Mouse (Mus musculus) retina, postnatal 1 day (tissue): Measurements from ENCODE around the gene 1700015G11Rik.

Experiments
- DNase-seq: peaks from one replicate; pipeline ENCODE4 v3.0.0-alpha.2; 2012

1700015G11Rik gene

GRCm38 (mm10) chr7:52015628-52016027 lies at the start of gene 1700015G11Rik:
1700015G11Rik (minus strand) TSS chr7:52015728.
- no peak for DNase-seq

- peak; percentile 4 for DNase-seq
These were observed 41.4 kb upstream of the 1700015G11Rik start for GRCm38 (mm10) chr7:52056954-52057353.

GRCm38 (mm10) chr7:52056274-52056673 lies 40.7 kb upstream of the 1700015G11Rik start:
- DNase-seq = peak; percentile 14

GRCm38 (mm10) chr7:52055831-52056230 lies 40.3 kb upstream of the 1700015G11Rik start:
- DNase-seq = no peak

GRCm38 (mm10) chr7:52037600-52038582 lies 22.4 kb upstream of the 1700015G11Rik start:
- peak; percentile 65 for DNase-seq

- no peak for DNase-seq
These were observed 8.6 kb upstream of the 1700015G11Rik start for GRCm38 (mm10) chr7:52024050-52024626.

- DNase-seq = no peak
These were observed 6.5 kb upstream of the 1700015G11Rik start for GRCm38 (mm10) chr7:52022039-52022438.

- no peak for DNase-seq
These were observed 348 bp downstream of the 1700015G11Rik start for GRCm38 (mm10) chr7:52015180-52015579.

GRCm38 (mm10) chr7:52013457-52013856 lies 2.1 kb downstream of the 1700015G11Rik start:
- no peak for DNase-seq

- no peak for DNase-seq
These were observed 8.4 kb downstream of the 1700015G11Rik start for GRCm38 (mm10) chr7:52007138-52007537.

- DNase-seq = no peak
These were observed 9.3 kb downstream of the 1700015G11Rik start for GRCm38 (mm10) chr7:52006296-52006630.

GRCm38 (mm10) chr7:52005511-52006295 lies 9.8 kb downstream of the 1700015G11Rik start, which contains the start of gene Svip:
Svip (minus strand) TSS chr7:52006018.
- DNase-seq = peak; percentile 97

- peak; percentile 72 for DNase-seq
These were observed 24.5 kb downstream of the 1700015G11Rik start for GRCm38 (mm10) chr7:51991020-51991419.

GRCm38 (mm10) chr7:51986909-51987308 lies 28.6 kb downstream of the 1700015G11Rik start:
- no peak for DNase-seq

- DNase-seq = no peak
These were observed 29.8 kb downstream of the 1700015G11Rik start for GRCm38 (mm10) chr7:51985763-51986162.

GRCm38 (mm10) chr7:51982303-51982702 lies 33.2 kb downstream of the 1700015G11Rik start:
- DNase-seq = peak; percentile 49

- peak; percentile 25 for DNase-seq
These were observed 36.3 kb downstream of the 1700015G11Rik start for GRCm38 (mm10) chr7:51979271-51979670.

- DNase-seq = no peak
These were observed 40.3 kb downstream of the 1700015G11Rik start for GRCm38 (mm10) chr7:51975181-51975580.

GRCm38 (mm10) chr7:51973526-51973925 lies 42.0 kb downstream of the 1700015G11Rik start:
- DNase-seq = no peak

- DNase-seq = no peak
These were observed 42.4 kb downstream of the 1700015G11Rik start for GRCm38 (mm10) chr7:51973091-51973490.

- DNase-seq = peak; percentile 72
These were observed 43.2 kb downstream of the 1700015G11Rik start for GRCm38 (mm10) chr7:51972252-51972855.

GRCm38 (mm10) chr7:51969379-51969778 lies 46.1 kb downstream of the 1700015G11Rik start:
- no peak for DNase-seq

- DNase-seq = no peak
These were observed 47.9 kb downstream of the 1700015G11Rik start for GRCm38 (mm10) chr7:51967581-51967980.
